Mouse (Mus musculus) testis, adult 2 months (tissue): ENCODE measurements around the gene Krt7.

Experiments used
- CTCF ChIP-seq: fragments of 200-500 bp; IDR thresholded peaks from 2 replicates; pipeline ENCODE4 v1.5.1; 2012; ENCODE audit warnings: low read depth, mild to moderate bottlenecking, inconsistent platforms, low read length, moderate library complexity; ENCODE audit not compliant: control insufficient read depth, insufficient read depth, insufficient replicate concordance
- POLR2A ChIP-seq: fragments of 200-500 bp; IDR thresholded peaks from 2 replicates; pipeline ENCODE4 v1.6.1; 2012; ENCODE audit warnings: low read depth, mild to moderate bottlenecking, inconsistent platforms, low read length, moderate library complexity; ENCODE audit not compliant: control insufficient read depth

DNA sequence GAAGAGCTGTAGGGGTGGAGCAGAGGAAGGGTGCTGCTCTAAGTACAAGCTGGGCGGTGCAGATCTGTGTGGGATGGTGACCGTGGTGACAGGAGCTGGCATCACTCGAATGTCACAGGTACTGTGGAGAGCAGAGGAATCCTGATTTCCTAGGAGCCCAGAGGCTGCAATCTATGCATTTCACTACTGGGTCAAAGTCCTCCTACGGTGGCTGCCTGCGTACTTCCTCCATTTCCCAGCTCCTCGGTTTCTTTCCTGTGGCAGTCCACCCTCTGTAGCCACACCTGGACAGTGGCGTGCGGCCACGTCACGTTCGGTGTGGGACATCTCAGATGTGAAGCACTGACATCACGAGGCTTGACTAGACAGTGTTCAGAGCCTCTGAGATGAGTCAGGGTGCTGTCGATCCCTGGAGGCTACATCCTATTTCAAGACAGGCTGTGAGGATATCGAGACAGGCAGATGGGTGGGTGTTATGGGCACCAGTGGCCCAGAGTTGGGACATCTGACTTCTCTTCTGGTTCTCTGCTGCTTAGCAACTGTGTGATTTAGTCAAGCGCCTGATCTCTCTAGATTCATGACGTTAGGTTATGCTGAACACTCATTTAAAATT, 37.5 kb upstream of the Krt7 start:
- no peak for TF ChIP-seq CTCF
- no peak for TF ChIP-seq POLR2A
